Mouse (Mus musculus): ENCODE measurements around the gene Rgl2. TPM values are rescaled to one million over a fixed set of nuclear protein-coding genes. Genes with fewer than 3 reads are reported as not detected.

Gene Rgl2
- total and polyA plus RNA-seq, 3 experiments: 27.0 to 145 (median 35.5) TPM

- TF ChIP-seq GATA1 (IDR thresholded peaks at IDR 0.05; ENCODE audit: borderline replicate concordance, low read length) (no peak), GATA2 (IDR thresholded peaks at IDR 0.05; ENCODE audit: borderline replicate concordance, low read depth, low read length) (no peak), CTCF (IDR thresholded peaks at IDR 0.05; ENCODE audit: low read depth, low read length) (no peak), TAL1 (conservative IDR thresholded peaks at IDR 0.05; ENCODE audit: low read depth, low read length) (no peak), POLR2AphosphoS5 (IDR thresholded peaks at IDR 0.05; ENCODE audit: insufficient replicate concordance, low read depth, low read length) (no peak)
- peaks cover 16% of the 10 kb centered on the region for H3K9me3 ChIP-seq (replicated peaks)
- peaks cover 66% of the 10 kb centered on the region for H3K36me3 ChIP-seq (replicated peaks)
- ATAC-seq (ENCODE audit: extremely low read depth, insufficient number of reproducible peaks, low FRiP score, poor library complexity, severe bottlenecking) (no peak), DNase-seq (ENCODE audit: low spot score) (no peak)
- H3K4me1 ChIP-seq (ENCODE audit: insufficient read depth, low read depth, low read length): peaks cover 78% of the 10 kb centered on the region
- no peak overlapping the region; the same call in 1 of the 2 replicates for H3K4me3 ChIP-seq (ENCODE audit: low read depth, low read length)
- H3K27me3 ChIP-seq (ENCODE audit: insufficient read depth, low read length): no peaks in the 10 kb centered on the region
Measured at GRCm38 (mm10) chr17:33913264-33913663, 16.1 kb upstream of the Rgl2 start.

GRCm38 (mm10) chr17:33913905-33914304 lies 15.4 kb upstream of the Rgl2 start:
- Histone ChIP-seq H3K36me3 (replicated peaks) (peaks cover 73% of the 10 kb centered on the region), H3K4me1 (ENCODE audit: insufficient read depth, low read depth, low read length) (peaks cover 78% of the 10 kb centered on the region), H3K9me3 (replicated peaks) (peaks cover 19% of the 10 kb centered on the region), H3K4me3 (ENCODE audit: low read depth, low read length) (peak overlapping the region; percentile 8; the same call in 1 of the 2 replicates), H3K27me3 (ENCODE audit: insufficient read depth, low read length) (no peaks in the 10 kb centered on the region)
- ATAC-seq (ENCODE audit: extremely low read depth, insufficient number of reproducible peaks, low FRiP score, poor library complexity, severe bottlenecking): no peak
- TF ChIP-seq GATA2 (IDR thresholded peaks at IDR 0.05; ENCODE audit: borderline replicate concordance, low read depth, low read length): no peak
- TF ChIP-seq GATA1 (IDR thresholded peaks at IDR 0.05; ENCODE audit: borderline replicate concordance, low read length): no peak
- no peak for TF ChIP-seq CTCF (IDR thresholded peaks at IDR 0.05; ENCODE audit: low read depth, low read length)
- TF ChIP-seq TAL1 (conservative IDR thresholded peaks at IDR 0.05; ENCODE audit: low read depth, low read length): no peak
- TF ChIP-seq POLR2AphosphoS5 (IDR thresholded peaks at IDR 0.05; ENCODE audit: insufficient replicate concordance, low read depth, low read length): no peak
- no peak for DNase-seq (ENCODE audit: low spot score)

- Histone ChIP-seq H3K36me3 (replicated peaks) (peaks cover 73% of the 10 kb centered on the region), H3K4me1 (ENCODE audit: insufficient read depth, low read depth, low read length) (peaks cover 85% of the 10 kb centered on the region), H3K27me3 (ENCODE audit: insufficient read depth, low read length) (no peaks in the 10 kb centered on the region), H3K4me3 (ENCODE audit: low read depth, low read length) (peak overlapping the region; percentile 67; the same call in 1 of the 2 replicates), H3K9me3 (replicated peaks) (peaks cover 19% of the 10 kb centered on the region)
- DNase-seq (ENCODE audit: low spot score) (no peak), ATAC-seq (ENCODE audit: extremely low read depth, insufficient number of reproducible peaks, low FRiP score, poor library complexity, severe bottlenecking) (no peak)
- no peak for TF ChIP-seq CTCF (IDR thresholded peaks at IDR 0.05; ENCODE audit: low read depth, low read length)
Measured at GRCm38 (mm10) chr17:33914969-33915391, 14.4 kb upstream of the Rgl2 start.

- peaks cover 85% of the 10 kb centered on the region for H3K4me1 ChIP-seq (ENCODE audit: insufficient read depth, low read depth, low read length)
- no peak for TF ChIP-seq CTCF (IDR thresholded peaks at IDR 0.05; ENCODE audit: low read depth, low read length)
- TF ChIP-seq GATA1 (IDR thresholded peaks at IDR 0.05; ENCODE audit: borderline replicate concordance, low read length): no peak
- no peak for TF ChIP-seq TAL1 (conservative IDR thresholded peaks at IDR 0.05; ENCODE audit: low read depth, low read length)
- TF ChIP-seq POLR2AphosphoS5 (IDR thresholded peaks at IDR 0.05; ENCODE audit: insufficient replicate concordance, low read depth, low read length): no peak
- ATAC-seq (ENCODE audit: extremely low read depth, insufficient number of reproducible peaks, low FRiP score, poor library complexity, severe bottlenecking) (peak; percentile 71), DNase-seq (ENCODE audit: low spot score) (peak; percentile 95)
- no peaks in the 10 kb centered on the region for H3K27me3 ChIP-seq (ENCODE audit: insufficient read depth, low read length)
- H3K36me3 ChIP-seq (replicated peaks): peaks cover 67% of the 10 kb centered on the region
- H3K9me3 ChIP-seq (replicated peaks): peaks cover 19% of the 10 kb centered on the region
- peak within 1 kb of the TSS; percentile 70 for H3K4me3 ChIP-seq (ENCODE audit: low read depth, low read length)
Measured at GRCm38 (mm10) chr17:33915671-33916250, 13.6 kb upstream of the Rgl2 start, which contains the start of the genes Tapbp and Zbtb22. Tapbp (plus strand) TSS chr17:33915899. Zbtb22 (plus strand) TSS chr17:33915904.

GRCm38 (mm10) chr17:33916294-33916693 lies 13.0 kb upstream of the Rgl2 start:
- peaks cover 19% of the 10 kb centered on the region for H3K9me3 ChIP-seq (replicated peaks)
- ATAC-seq (ENCODE audit: extremely low read depth, insufficient number of reproducible peaks, low FRiP score, poor library complexity, severe bottlenecking) (no peak), DNase-seq (ENCODE audit: low spot score) (peak; percentile 73)
- H3K36me3 ChIP-seq (replicated peaks): peaks cover 67% of the 10 kb centered on the region
- H3K4me3 ChIP-seq (ENCODE audit: low read depth, low read length): peak overlapping the region; percentile 70
- peaks cover 85% of the 10 kb centered on the region for H3K4me1 ChIP-seq (ENCODE audit: insufficient read depth, low read depth, low read length)
- TF ChIP-seq CTCF (IDR thresholded peaks at IDR 0.05; ENCODE audit: low read depth, low read length) (no peak), TAL1 (conservative IDR thresholded peaks at IDR 0.05; ENCODE audit: low read depth, low read length) (no peak), GATA2 (IDR thresholded peaks at IDR 0.05; ENCODE audit: borderline replicate concordance, low read depth, low read length) (no peak), GATA1 (IDR thresholded peaks at IDR 0.05; ENCODE audit: borderline replicate concordance, low read length) (no peak), POLR2AphosphoS5 (IDR thresholded peaks at IDR 0.05; ENCODE audit: insufficient replicate concordance, low read depth, low read length) (no peak)
- H3K27me3 ChIP-seq (ENCODE audit: insufficient read depth, low read length): no peaks in the 10 kb centered on the region

GRCm38 (mm10) chr17:33916847-33917655 lies 12.3 kb upstream of the Rgl2 start:
- H3K9me3 ChIP-seq (replicated peaks): peaks cover 19% of the 10 kb centered on the region
- peaks cover 84% of the 10 kb centered on the region for H3K4me1 ChIP-seq (ENCODE audit: insufficient read depth, low read depth, low read length)
- H3K36me3 ChIP-seq (replicated peaks): peaks cover 67% of the 10 kb centered on the region
- DNase-seq (ENCODE audit: low spot score): no peak
- H3K4me3 ChIP-seq (ENCODE audit: low read depth, low read length): peak overlapping the region; percentile 70
- no peak for ATAC-seq (ENCODE audit: extremely low read depth, insufficient number of reproducible peaks, low FRiP score, poor library complexity, severe bottlenecking)
- TF ChIP-seq TAL1 (conservative IDR thresholded peaks at IDR 0.05; ENCODE audit: low read depth, low read length) (no peak), POLR2AphosphoS5 (IDR thresholded peaks at IDR 0.05; ENCODE audit: insufficient replicate concordance, low read depth, low read length) (no peak), GATA1 (IDR thresholded peaks at IDR 0.05; ENCODE audit: borderline replicate concordance, low read length) (no peak), CTCF (IDR thresholded peaks at IDR 0.05; ENCODE audit: low read depth, low read length) (no peak), GATA2 (IDR thresholded peaks at IDR 0.05; ENCODE audit: borderline replicate concordance, low read depth, low read length) (no peak)
- H3K27me3 ChIP-seq (ENCODE audit: insufficient read depth, low read length): no peaks in the 10 kb centered on the region

Measured in G1E (cell line).